Mouse (Mus musculus) intestine, embryonic 15.5 days (tissue): Measurements from ENCODE around the gene Fosl2. TPM values are rescaled to one million over a fixed set of nuclear protein-coding genes. Genes with fewer than 3 reads are reported as not detected.

ENCODE experiments used
- ATAC-seq: fragments of 200-750 bp; cut with Nextera tagmentation; 2 replicates; pipeline ENCODE4 v1.8.0; 2017; ENCODE audit warnings: moderate TSS enrichment, moderate library complexity
- H3K27ac ChIP-seq: fragments of 300-500 bp; sonication (generic); 2 replicates; pipeline ENCODE4 v1.5.1; 2015; ENCODE audit warnings: mild to moderate bottlenecking, inconsistent platforms
- H3K27me3 ChIP-seq: fragments of 300-500 bp; sonication (generic); replicated peaks from 2 replicates; pipeline ENCODE4 v1.6.1; 2015; ENCODE audit warnings: inconsistent platforms
- H3K36me3 ChIP-seq: fragments of 300-500 bp; sonication (generic); 2 replicates; pipeline ENCODE4 v1.6.1; 2015; ENCODE audit warnings: inconsistent platforms
- H3K4me1 ChIP-seq: fragments of 300-500 bp; sonication (generic); replicated peaks from 2 replicates; pipeline ENCODE4 v1.6.1; 2015; ENCODE audit warnings: inconsistent platforms
- H3K4me2 ChIP-seq: fragments of 300-500 bp; sonication (generic); replicated peaks from 2 replicates; pipeline ENCODE4 v1.6.1; 2015; ENCODE audit warnings: mild to moderate bottlenecking, inconsistent platforms
- H3K4me3 ChIP-seq: fragments of 300-500 bp; sonication (generic); replicated peaks from 2 replicates; pipeline ENCODE4 v1.5.1; 2015; ENCODE audit warnings: inconsistent platforms
- H3K9ac ChIP-seq: fragments of 300-500 bp; sonication (generic); 2 replicates; pipeline ENCODE4 v1.6.1; 2015; ENCODE audit warnings: inconsistent platforms
- H3K9me3 ChIP-seq: fragments of 300-500 bp; sonication (generic); 2 replicates; pipeline ENCODE4 v1.6.1; 2016; ENCODE audit warnings: inconsistent platforms
- WGBS: fragments of 180-500 bp; shearing (Covaris S2); methylation state at CpG from one replicate; pipeline ENCODE4 v1.1.7; 2015; 5-methylcytosine and 5-hydroxymethylcytosine counted together
- polyA plus RNA-seq: library from polyadenylated mRNA; unstranded; fragments of >200 nt; fragmentation: Nextera tagmentation; extraction: Ambion mirVana; gene quantifications from 2 replicates; pipeline ENCODE4 v1.2.1, GENCODE M21; 2015

Fosl2 gene
- polyA plus RNA-seq, 1 experiment from 2014 or later: 7.1 TPM

DNA sequence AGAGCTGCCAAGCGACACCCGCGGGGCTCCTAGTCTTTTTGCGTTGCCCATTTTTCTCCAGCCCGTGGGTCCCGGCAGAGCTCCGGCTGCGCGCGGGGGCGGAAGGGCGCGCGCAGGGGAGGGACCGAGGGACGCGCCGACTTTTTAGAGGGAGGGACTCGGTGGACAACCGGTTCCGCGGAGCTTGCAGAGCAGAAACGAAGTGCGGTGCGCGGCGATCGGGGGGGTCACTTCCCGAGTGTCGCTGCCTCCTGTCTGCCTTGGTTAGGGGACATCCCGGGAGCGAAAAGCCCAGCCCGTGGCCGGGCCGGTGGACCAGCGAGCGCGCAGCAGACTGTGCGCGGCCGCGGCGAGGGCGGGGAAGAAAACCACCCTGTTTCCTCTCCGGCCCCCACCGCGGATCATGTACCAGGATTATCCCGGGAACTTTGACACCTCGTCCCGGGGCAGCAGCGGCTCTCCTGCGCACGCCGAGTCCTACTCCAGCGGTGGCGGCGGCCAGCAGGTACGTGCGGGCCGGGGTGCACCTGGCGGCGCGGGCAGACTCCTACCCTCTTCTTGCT, 781 bp downstream of the Fosl2 start:
- Histone ChIP-seq H3K27ac (peak overlapping the region; percentile 100), H3K4me3 (peak overlapping the region; percentile 84), H3K9me3 (no peaks in the 10 kb centered on the region), H3K4me1 (peaks cover 21% of the 10 kb centered on the region), H3K36me3 (no peaks in the 10 kb centered on the region), H3K27me3 (no peaks in the 10 kb centered on the region), H3K9ac (peak overlapping the region; percentile 89), H3K4me2 (peak overlapping the region; percentile 75)
- under 1% methylated on average over 61 of the region's 63 CpGs for WGBS
- no peak for ATAC-seq

DNA sequence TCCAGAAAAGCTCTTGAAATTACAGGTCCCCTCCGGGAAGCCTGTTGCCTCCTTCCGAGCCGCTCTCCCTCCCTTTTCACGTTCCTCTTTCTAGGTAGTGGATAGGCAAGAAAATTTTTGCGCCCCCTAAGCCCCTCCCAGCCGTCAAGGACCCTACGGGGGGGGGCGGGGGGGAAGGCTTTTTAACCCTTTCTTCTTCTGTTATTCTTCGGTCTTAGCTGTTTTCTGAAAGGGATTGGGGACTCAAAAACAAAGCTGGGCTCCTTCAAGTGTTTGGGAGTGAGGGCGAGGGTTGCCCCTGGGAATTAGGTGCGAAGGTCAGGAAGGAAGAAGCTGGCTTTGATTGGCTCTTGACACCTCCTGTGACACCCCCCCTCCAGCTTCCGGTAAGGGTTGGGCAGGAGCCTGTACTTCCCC, 1.5 kb downstream of the Fosl2 start:
- under 1% methylated on average over 12 of the region's 12 CpGs for WGBS
- no peaks in the 10 kb centered on the region for H3K27me3 ChIP-seq
- H3K4me3 ChIP-seq: peak overlapping the region; percentile 84
- H3K9me3 ChIP-seq: no peaks in the 10 kb centered on the region
- ATAC-seq: no peak
- H3K9ac ChIP-seq: peak overlapping the region; percentile 89
- H3K4me2 ChIP-seq: peak overlapping the region; percentile 75
- H3K27ac ChIP-seq: peak overlapping the region; percentile 100
- peaks cover 24% of the 10 kb centered on the region for H3K4me1 ChIP-seq
- no peaks in the 10 kb centered on the region for H3K36me3 ChIP-seq

DNA sequence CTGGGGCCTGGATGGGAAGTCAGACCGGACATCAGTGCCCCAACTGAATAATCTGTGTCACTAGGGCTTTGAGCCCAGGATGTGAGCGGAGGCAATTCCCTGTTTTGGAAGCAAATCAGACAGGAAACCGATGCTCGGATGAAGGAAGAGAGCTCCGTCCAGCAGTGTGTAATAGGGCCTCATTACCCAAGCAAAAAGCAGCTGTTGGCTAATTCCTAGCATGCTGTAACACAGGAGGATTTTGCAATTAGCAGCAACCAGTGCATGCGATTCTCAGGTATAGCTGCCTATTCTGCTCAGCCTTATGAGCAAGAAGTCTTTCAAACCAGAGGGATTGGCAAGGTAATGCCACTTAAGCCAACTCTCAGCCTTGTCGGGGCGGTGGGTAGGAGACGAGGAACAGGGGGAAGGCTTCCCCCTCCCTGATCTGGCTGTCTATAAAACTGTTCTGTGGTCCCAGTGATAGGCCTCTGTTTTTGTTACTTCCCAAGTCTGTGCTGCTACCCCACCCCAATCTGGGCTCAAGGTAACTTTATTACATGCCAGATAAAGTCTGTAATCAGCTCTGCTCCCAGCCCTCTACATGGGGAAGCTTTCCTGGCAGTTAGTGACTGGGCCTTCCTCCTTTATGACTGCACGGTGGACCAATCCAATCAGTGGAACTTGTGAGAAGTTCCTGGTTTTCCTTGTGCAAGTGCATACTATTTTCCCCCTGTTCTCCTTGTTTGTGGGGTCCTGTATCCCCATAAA, 3.0 kb downstream of the Fosl2 start:
- Histone ChIP-seq H3K9me3 (no peaks in the 10 kb centered on the region), H3K4me2 (peak overlapping the region; percentile 75), H3K27me3 (no peaks in the 10 kb centered on the region), H3K36me3 (no peaks in the 10 kb centered on the region), H3K4me3 (peak overlapping the region; percentile 84), H3K4me1 (peaks cover 30% of the 10 kb centered on the region), H3K9ac (peak overlapping the region; percentile 89), H3K27ac (peak overlapping the region; percentile 100)
- ATAC-seq: peak; percentile 37
- WGBS: 12% methylated on average over 10 of the region's 10 CpGs

DNA sequence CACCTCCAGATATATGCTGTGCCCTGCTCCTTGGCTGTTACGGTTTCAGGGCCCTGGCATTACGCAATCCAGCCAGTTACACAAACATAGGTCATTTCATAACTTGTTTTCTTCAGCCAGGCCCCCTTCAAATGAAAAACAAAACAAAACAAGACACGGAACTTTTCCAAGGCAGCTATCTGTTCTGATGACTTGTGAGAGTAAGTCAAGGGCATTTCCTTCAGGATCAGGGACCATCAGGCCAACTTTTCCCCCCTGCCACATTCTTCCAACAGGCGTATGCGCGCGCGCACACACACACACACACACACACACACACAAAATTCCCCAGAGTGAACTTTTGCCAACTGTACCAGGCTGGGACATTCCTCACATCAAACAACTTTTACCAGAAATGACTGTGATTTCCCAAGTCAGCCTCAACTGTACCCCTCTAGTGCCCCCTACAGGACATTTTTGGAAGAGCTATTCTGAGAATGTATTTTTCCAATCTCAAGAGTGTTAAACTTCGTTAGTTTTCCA, 4.0 kb downstream of the Fosl2 start:
- Histone ChIP-seq H3K36me3 (no peaks in the 10 kb centered on the region), H3K27me3 (no peaks in the 10 kb centered on the region), H3K27ac (peak overlapping the region; percentile 100), H3K4me2 (peak overlapping the region; percentile 75), H3K9me3 (no peaks in the 10 kb centered on the region), H3K4me3 (peak overlapping the region; percentile 84), H3K4me1 (peaks cover 30% of the 10 kb centered on the region), H3K9ac (peak overlapping the region; percentile 89; the same call in 1 of the 2 replicates)
- ATAC-seq: no peak
- 17% methylated on average over 9 of the region's 9 CpGs for WGBS

DNA sequence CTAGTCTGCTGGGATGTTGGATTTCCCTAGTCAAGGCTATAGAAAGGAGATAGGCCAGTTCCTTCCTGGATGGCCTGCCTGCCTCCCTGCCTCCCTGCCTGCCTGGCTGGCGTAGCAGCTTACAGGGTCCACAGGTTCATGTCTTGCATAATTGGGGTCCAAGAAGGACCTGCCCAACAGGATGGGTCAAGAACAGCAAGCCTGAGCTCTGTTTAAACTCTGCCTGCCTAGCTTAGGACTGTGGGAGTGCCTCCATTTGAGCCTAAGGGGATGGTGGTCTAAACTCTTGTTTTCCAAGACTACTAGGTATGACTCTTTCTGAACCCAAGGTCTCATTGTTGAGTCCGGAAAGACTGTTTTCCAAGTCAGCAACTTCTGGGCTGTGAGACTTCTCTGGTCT, 6.3 kb downstream of the Fosl2 start:
- Histone ChIP-seq H3K27ac (no peak overlapping the region), H3K36me3 (peaks cover 10% of the 10 kb centered on the region), H3K9me3 (no peaks in the 10 kb centered on the region), H3K4me1 (peaks cover 30% of the 10 kb centered on the region), H3K9ac (no peak overlapping the region), H3K27me3 (no peaks in the 10 kb centered on the region), H3K4me2 (peak overlapping the region; percentile 19; the same call in 1 of the 2 replicates), H3K4me3 (no peak overlapping the region)
- no peak for ATAC-seq
- 77% methylated on average over 2 of the region's 2 CpGs for WGBS

DNA sequence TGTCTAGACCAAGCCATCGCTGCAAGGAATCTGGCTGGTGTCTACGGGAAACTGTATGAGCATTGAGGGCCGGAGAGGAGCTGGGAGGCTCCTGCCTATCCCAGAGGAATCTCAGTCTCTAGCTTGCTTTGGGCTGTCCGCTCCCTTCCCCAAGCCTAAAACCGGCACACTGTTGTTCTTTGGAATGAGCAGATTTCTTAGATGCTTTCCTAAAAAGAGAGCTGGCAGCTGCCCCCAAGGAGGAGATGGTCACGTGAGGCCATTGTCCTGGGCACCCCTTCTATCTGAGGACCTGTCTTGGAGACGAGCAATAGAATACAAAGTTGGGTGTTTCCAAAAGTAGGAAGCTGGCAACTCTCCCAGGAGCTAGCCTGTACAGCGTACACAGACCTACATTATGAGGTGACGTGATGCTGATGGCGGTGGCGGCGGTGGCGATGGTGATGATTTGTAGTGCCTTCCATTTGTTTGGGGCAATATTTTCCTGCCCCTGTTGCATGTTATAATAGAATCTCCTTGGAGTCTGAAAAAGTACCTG, 7.9 kb downstream of the Fosl2 start:
- no peaks in the 10 kb centered on the region for H3K9me3 ChIP-seq
- H3K36me3 ChIP-seq: peaks cover 26% of the 10 kb centered on the region
- 69% methylated on average over 13 of the region's 13 CpGs for WGBS
- H3K4me3 ChIP-seq: no peak overlapping the region
- no peak for ATAC-seq
- H3K9ac ChIP-seq: no peak overlapping the region
- no peak overlapping the region for H3K4me2 ChIP-seq
- H3K27me3 ChIP-seq: no peaks in the 10 kb centered on the region
- peaks cover 30% of the 10 kb centered on the region for H3K4me1 ChIP-seq
- H3K27ac ChIP-seq: no peak overlapping the region

DNA sequence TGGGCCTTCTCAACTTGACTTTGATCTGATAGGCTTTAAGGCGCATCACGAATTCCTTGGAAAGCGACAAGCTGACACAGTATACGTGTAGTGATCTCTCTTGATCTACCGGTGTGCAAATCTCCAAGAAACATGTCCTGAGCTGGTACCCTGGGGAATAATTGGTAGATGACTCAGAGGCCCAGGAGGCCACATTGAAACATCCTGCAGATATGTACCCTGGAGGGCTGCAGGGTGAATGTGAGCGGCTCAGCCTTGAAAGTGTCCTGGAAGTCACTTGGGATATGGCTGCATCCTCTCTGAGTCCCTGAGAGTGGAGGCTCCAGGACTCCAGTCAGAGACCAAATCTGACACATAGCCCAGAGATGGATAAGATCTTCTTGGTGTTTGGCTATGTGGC, 10.7 kb downstream of the Fosl2 start:
- Histone ChIP-seq H3K4me3 (no peak overlapping the region), H3K27ac (no peak overlapping the region), H3K4me2 (no peak overlapping the region), H3K9me3 (no peaks in the 10 kb centered on the region), H3K27me3 (no peaks in the 10 kb centered on the region), H3K4me1 (peaks cover 22% of the 10 kb centered on the region), H3K9ac (no peak overlapping the region), H3K36me3 (peaks cover 49% of the 10 kb centered on the region)
- 92% methylated on average over 6 of the region's 6 CpGs for WGBS
- ATAC-seq: no peak

DNA sequence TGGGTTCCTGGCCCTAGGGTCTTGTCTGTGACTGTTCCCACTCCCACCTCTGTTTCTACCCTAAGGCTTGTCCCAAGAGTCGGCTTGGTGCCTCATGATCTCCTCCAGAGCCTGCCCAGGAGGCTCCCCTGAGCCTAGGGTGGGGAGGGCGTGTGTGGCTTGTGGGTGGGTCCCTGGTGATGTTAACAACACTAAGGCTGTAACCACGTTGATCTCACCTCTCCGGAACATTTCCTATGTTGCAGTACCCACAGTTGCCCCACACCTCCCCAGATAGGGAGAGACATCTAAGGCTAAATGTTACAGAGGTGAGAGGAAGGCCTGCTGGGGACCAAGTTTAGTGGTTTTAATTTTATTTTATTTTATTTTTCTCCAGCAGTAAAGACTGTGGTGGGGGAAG, 13.0 kb downstream of the Fosl2 start:
- H3K27ac ChIP-seq: no peak overlapping the region
- 71% methylated on average over 4 of the region's 4 CpGs for WGBS
- H3K4me2 ChIP-seq: no peak overlapping the region
- peaks cover 71% of the 10 kb centered on the region for H3K36me3 ChIP-seq
- H3K9ac ChIP-seq: no peak overlapping the region
- no peak for ATAC-seq
- peaks cover 4% of the 10 kb centered on the region for H3K4me1 ChIP-seq
- H3K4me3 ChIP-seq: no peak overlapping the region
- H3K9me3 ChIP-seq: no peaks in the 10 kb centered on the region
- H3K27me3 ChIP-seq: no peaks in the 10 kb centered on the region

DNA sequence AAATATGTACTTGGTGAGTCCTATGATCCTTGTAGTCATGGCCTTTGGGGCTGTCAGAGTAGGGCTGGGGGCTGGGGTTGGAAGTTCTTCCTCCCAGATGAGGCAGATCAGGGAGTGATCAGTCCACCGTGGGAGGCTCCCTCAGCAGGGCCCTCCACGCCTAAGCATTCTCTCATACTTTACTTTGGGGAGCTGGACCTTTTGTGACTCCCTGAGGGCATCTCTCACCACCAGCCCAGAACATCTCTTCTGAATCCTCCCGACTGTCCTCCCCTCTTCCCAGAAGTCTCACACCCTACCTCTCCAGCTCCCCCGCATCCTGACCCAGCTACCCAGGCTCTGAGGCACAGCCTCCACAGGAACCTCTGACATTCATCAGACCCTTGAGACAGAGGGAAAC, 15.6 kb downstream of the Fosl2 start:
- no peak overlapping the region for H3K27ac ChIP-seq
- H3K4me3 ChIP-seq: no peak overlapping the region
- H3K4me2 ChIP-seq: no peak overlapping the region
- H3K36me3 ChIP-seq: peaks cover 85% of the 10 kb centered on the region
- no peaks in the 10 kb centered on the region; the same call in 1 of the 2 replicates for H3K4me1 ChIP-seq
- 55% methylated on average over 4 of the region's 4 CpGs for WGBS
- no peak for ATAC-seq
- H3K27me3 ChIP-seq: no peaks in the 10 kb centered on the region
- H3K9ac ChIP-seq: no peak overlapping the region
- no peaks in the 10 kb centered on the region for H3K9me3 ChIP-seq

DNA sequence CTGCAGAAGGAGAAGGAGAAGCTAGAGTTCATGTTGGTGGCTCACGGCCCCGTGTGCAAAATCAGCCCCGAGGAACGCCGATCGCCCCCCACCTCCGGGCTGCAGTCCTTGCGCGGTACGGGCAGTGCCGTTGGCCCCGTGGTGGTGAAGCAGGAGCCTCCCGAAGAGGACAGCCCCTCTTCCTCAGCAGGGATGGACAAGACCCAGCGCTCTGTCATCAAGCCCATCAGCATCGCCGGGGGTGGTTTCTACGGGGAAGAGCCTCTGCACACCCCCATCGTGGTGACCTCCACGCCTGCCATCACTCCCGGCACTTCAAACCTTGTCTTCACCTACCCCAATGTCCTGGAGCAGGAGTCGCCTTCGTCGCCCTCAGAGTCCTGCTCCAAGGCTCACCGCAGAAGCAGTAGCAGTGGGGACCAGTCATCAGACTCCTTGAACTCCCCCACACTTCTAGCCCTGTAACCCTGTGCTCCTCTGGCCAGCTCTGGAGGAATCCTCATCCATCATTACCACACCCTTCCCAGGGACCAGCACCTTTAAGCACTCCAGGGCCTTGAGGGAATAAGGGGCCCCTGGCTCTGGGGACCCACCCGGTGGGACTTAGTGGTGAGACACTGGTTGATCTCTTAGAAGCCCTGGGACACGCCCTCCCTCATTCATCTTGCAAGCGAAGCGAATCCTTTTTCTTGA, 17.3 kb downstream of the Fosl2 start:
- H3K27ac ChIP-seq: no peak overlapping the region
- no peaks in the 10 kb centered on the region for H3K9me3 ChIP-seq
- H3K4me1 ChIP-seq: no peaks in the 10 kb centered on the region; the same call in 1 of the 2 replicates
- peaks cover 70% of the 10 kb centered on the region for H3K36me3 ChIP-seq
- 67% methylated on average over 28 of the region's 28 CpGs for WGBS
- 0 out of 2 replicates have a peak, but pooled peaks have one; percentile 13 for ATAC-seq
- no peaks in the 10 kb centered on the region for H3K27me3 ChIP-seq
- no peak overlapping the region for H3K4me3 ChIP-seq
- no peak overlapping the region for H3K4me2 ChIP-seq
- no peak overlapping the region for H3K9ac ChIP-seq

DNA sequence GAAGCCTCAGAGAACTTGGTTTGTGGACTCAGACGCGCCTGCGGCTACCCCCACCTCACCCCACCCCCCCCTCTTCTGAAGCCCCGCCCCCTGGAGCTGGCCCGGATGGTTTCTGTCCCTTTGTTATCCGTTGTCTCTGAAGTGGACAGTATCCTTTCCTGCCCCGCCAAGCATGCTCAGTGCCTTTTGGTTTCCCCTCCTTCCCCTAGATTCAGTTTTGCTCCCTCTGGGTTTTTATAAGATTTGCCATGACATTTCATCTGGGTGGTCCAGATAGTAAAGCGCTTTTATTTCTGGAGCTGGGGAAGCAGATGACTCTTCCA, 17.8 kb downstream of the Fosl2 start:
- ATAC-seq: no peak
- H3K36me3 ChIP-seq: peaks cover 65% of the 10 kb centered on the region

DNA sequence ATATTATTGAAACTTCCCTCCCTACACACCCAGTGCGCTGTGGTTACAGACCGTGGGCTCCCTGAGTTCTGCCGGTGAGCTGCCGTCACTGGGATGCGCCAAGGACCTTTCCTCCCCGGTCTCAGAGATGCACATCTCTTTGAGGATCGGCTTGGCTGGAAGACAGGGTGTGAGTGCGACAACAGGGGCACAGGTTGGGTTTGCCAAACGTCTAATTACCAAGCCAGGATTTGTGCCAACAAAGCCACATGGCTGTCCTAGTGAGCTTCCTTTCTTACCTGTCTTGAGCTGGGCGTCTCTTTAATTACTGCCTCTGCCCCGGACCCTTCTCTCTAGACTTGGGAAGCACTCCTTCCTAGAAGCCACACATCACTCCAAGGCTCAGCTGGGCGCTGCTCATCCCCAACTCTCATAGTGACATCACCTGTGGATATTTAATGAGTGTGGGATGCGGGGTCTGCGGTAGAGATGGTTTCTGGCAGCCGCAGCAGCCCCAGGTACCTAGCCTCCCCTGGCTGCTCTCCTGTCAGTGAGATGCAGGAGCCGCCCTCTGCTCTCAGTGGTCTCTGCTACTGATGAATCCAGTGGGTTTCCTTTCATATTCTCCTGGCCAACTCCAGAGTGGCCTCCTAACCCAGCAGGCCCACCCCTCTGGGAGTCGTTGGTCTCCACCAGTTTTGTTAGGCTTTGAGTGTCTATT, 18.3 kb downstream of the Fosl2 start:
- no peak for ATAC-seq
- peaks cover 61% of the 10 kb centered on the region for H3K36me3 ChIP-seq
- H3K9me3 ChIP-seq: no peaks in the 10 kb centered on the region
- no peaks in the 10 kb centered on the region for H3K27me3 ChIP-seq
- H3K4me1 ChIP-seq: no peaks in the 10 kb centered on the region; the same call in 1 of the 2 replicates
- H3K9ac ChIP-seq: no peak overlapping the region
- no peak overlapping the region for H3K4me2 ChIP-seq
- H3K4me3 ChIP-seq: no peak overlapping the region
- H3K27ac ChIP-seq: no peak overlapping the region
- WGBS: 85% methylated on average over 17 of the region's 17 CpGs

More for the DNA sequence above, 17.8 kb downstream of the Fosl2 start:
- no peaks in the 10 kb centered on the region for H3K9me3 ChIP-seq
- no peak overlapping the region for H3K4me3 ChIP-seq
- no peak overlapping the region for H3K27ac ChIP-seq
- no peak overlapping the region for H3K9ac ChIP-seq
- 40% methylated on average over 8 of the region's 8 CpGs for WGBS
- H3K4me2 ChIP-seq: no peak overlapping the region
- no peaks in the 10 kb centered on the region; the same call in 1 of the 2 replicates for H3K4me1 ChIP-seq
- no peaks in the 10 kb centered on the region for H3K27me3 ChIP-seq
